In the genomic region with DNA sequence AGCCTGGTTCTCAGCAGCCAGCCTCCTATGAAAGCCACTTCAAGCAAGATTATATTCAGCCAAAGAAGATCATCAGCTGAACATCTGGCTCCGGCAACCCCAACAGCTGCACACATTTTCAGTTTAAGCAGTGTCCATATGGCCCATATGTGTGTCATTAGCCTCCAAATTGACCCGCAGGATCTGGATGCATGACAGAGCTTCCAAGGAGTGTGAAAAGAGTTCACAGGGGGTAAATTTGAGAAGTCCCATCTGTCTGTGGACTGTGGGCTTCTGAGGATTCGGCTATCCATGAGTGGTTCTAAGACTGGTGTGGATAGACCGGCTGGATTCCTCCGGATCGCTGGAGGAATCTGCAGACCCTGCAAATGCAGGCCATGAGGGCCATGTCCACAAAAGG, we compare ENCODE assay signal across 11 mouse cellular contexts.
DNase-seq lines count a peak whose midpoint lies in the region; ATAC-seq lines count a peak whose summit lies in the region.
"Had no signal": no experiment of that assay in that cellular context is flagged by ENCODE, and none has a peak within 500 bp of the region (broad histone marks: within the 10 kb centered on the region; RNA-seq: fewer than 3 reads in every experiment).

No protein-coding gene starts in this region.

- no peaks in the 10 kb centered on the region for H3K4me1 ChIP-seq in embryonic facial prominence, embryonic 14.5 days (ENCODE audit: control insufficient read depth, insufficient read depth, low read length)
- H3K4me1 ChIP-seq in limb, embryonic 13.5 days, result no peaks in the 10 kb centered on the region
- H3K4me1 ChIP-seq: limb, embryonic 12.5 days had no signal

- no peak overlapping the region for H3K4me3 ChIP-seq in embryonic facial prominence, embryonic 14.5 days (ENCODE audit: low read depth, low read length)
- no peak overlapping the region for H3K4me3 ChIP-seq in limb, embryonic 13.5 days
- H3K4me3 ChIP-seq: limb, embryonic 12.5 days had no signal

- peak; percentile 24 to 27 for DNase-seq in cerebellum, postnatal 10 days
- no peak for DNase-seq in cerebellum, adult 9-11 months
- peak; percentile 17 to 35 for DNase-seq in kidney, postnatal 4 days
- no peak for DNase-seq in kidney, adult 18-20 months
- DNase-seq in embryonic facial prominence, embryonic 14.5 days (ENCODE audit: low spot score), result peak; percentile 20
- no peak for DNase-seq in T-cell, adult 2 months (ENCODE audit: low spot score)
- DNase-seq: liver, postnatal 0 days had no signal

- no peaks in the 10 kb centered on the region for H3K36me3 ChIP-seq in embryonic facial prominence, embryonic 14.5 days (ENCODE audit: control insufficient read depth, insufficient read depth, low read length)
- no peaks in the 10 kb centered on the region for H3K36me3 ChIP-seq in limb, embryonic 13.5 days
- H3K36me3 ChIP-seq: limb, embryonic 12.5 days had no signal

- no peak for ATAC-seq in embryonic facial prominence, embryonic 14.5 days (ENCODE audit: low read depth)
- ATAC-seq in limb, embryonic 13.5 days (ENCODE audit: low FRiP score, low read depth), result peak; percentile 51
- no peak for ATAC-seq in erythroblast, adult 5-6 weeks (replicated peaks; ENCODE audit: low FRiP score, poor library complexity, severe bottlenecking)
- ATAC-seq: liver, postnatal 0 days had no signal

- no peak overlapping the region for H3K4me2 ChIP-seq in embryonic facial prominence, embryonic 14.5 days (ENCODE audit: low read depth, low read length)
- H3K4me2 ChIP-seq in limb, embryonic 13.5 days (replicated peaks), result no peak overlapping the region
- H3K4me2 ChIP-seq: limb, embryonic 12.5 days had no signal

- H3K9me3 ChIP-seq in embryonic facial prominence, embryonic 14.5 days (ENCODE audit: control insufficient read depth, low read length), result no peaks in the 10 kb centered on the region
- H3K9me3 ChIP-seq in limb, embryonic 13.5 days, result no peaks in the 10 kb centered on the region
- H3K9me3 ChIP-seq: limb, embryonic 12.5 days had no signal

- H3K9ac ChIP-seq in embryonic facial prominence, embryonic 14.5 days (ENCODE audit: low read depth, low read length), result no peak overlapping the region
- no peak overlapping the region for H3K9ac ChIP-seq in limb, embryonic 13.5 days
- H3K9ac ChIP-seq: limb, embryonic 12.5 days; liver, postnatal 0 days had no signal

- WGBS in embryonic facial prominence, embryonic 14.5 days, result 41% methylated on average over 6 of the region's 6 CpGs
- WGBS in limb, embryonic 13.5 days, result 45% methylated on average over 6 of the region's 6 CpGs

- no peak overlapping the region for H3K27ac ChIP-seq in embryonic facial prominence, embryonic 14.5 days (replicated peaks; ENCODE audit: low read depth, low read length)
- H3K27ac ChIP-seq in limb, embryonic 13.5 days, result no peak overlapping the region
- H3K27ac ChIP-seq: limb, embryonic 12.5 days had no signal

- no peaks in the 10 kb centered on the region for H3K27me3 ChIP-seq in embryonic facial prominence, embryonic 14.5 days (replicated peaks; ENCODE audit: control insufficient read depth, insufficient read depth, low read length)
- H3K27me3 ChIP-seq in limb, embryonic 13.5 days, result no peaks in the 10 kb centered on the region
- H3K27me3 ChIP-seq: CH12.LX; limb, embryonic 12.5 days had no signal

Comparison
In these comparisons a context has a peak if more than half of its experiments do, and no peak if none do; other contexts are left out.
1. DNase-seq: peak in cerebellum, postnatal 10 days (2 of 2), kidney, postnatal 4 days (2 of 2) and embryonic facial prominence, embryonic 14.5 days (single experiment); none in cerebellum, adult 9-11 months (single experiment), kidney, adult 18-20 months (single experiment) and T-cell, adult 2 months (single experiment).